ENCODE assay signal across 13 mouse cellular contexts in genomic region chr17:80933401-80934029, GRCm38 (mm10). TPM values are rescaled to one million over a fixed set of nuclear protein-coding genes. Genes with fewer than 3 reads are reported as not detected.
DNase-seq lines count a peak whose midpoint lies in the region; ATAC-seq and TF ChIP-seq lines count a peak whose summit lies in the region.
"Had no signal": no experiment of that assay in that cellular context is flagged by ENCODE, and none has a peak within 500 bp of the region (broad histone marks: within the 10 kb centered on the region; RNA-seq: fewer than 3 reads in every experiment).

No protein-coding gene starts in this region.

- no peaks in the 10 kb centered on the region for H3K4me1 ChIP-seq in midbrain, embryonic 15.5 days
- H3K4me1 ChIP-seq: midbrain, embryonic 10.5 days had no signal

- peak overlapping the region; percentile 84 for H3K27ac ChIP-seq in gastrocnemius, adult 2 months
- no peak overlapping the region for H3K27ac ChIP-seq in midbrain, embryonic 15.5 days
- H3K27ac ChIP-seq: midbrain, embryonic 10.5 days had no signal

- H3K4me3 ChIP-seq in gastrocnemius, adult 2 months = peak overlapping the region; percentile 60
- no peak overlapping the region for H3K4me3 ChIP-seq in midbrain, embryonic 15.5 days
- H3K4me3 ChIP-seq: midbrain, embryonic 10.5 days had no signal

- no peaks in the 10 kb centered on the region for H3K36me3 ChIP-seq in midbrain, embryonic 15.5 days (replicated peaks)
- H3K36me3 ChIP-seq: midbrain, embryonic 10.5 days had no signal

- WGBS in midbrain, embryonic 15.5 days = 81% methylated on average over 11 of the region's 11 CpGs

- no peak overlapping the region for H3K9ac ChIP-seq in midbrain, embryonic 15.5 days

- H3K27me3 ChIP-seq in midbrain, embryonic 15.5 days (replicated peaks) = no peaks in the 10 kb centered on the region

- no peak for TF ChIP-seq CTCF in gastrocnemius, adult 2 months (IDR thresholded peaks at IDR 0.05)

- no peaks in the 10 kb centered on the region for H3K9me3 ChIP-seq in midbrain, embryonic 15.5 days
- H3K9me3 ChIP-seq: midbrain, embryonic 10.5 days had no signal

- intact Hi-C loops in gastrocnemius, adult 2 months (cut with DNase I) = no loop called here

- ATAC-seq in midbrain, embryonic 15.5 days (replicated peaks) = no peak
- ATAC-seq: forebrain, embryonic 14.5 days had no signal

- H3K4me2 ChIP-seq in midbrain, embryonic 15.5 days = no peak overlapping the region

- peak; percentile 24 for DNase-seq in gastrocnemius, adult 2 months
- DNase-seq in gastrocnemius, postnatal 25 days = no peak
- peak; percentile 35 for DNase-seq in CD4-positive, CD25-positive, alpha-beta regulatory T cell, adult 2 months (ENCODE audit: low read depth, low spot score)
- peak; percentile 65 to 71 for DNase-seq in heart, adult 18-20 months
- DNase-seq in induced T-regulatory cell, adult 2 months (ENCODE audit: low read depth) = peak; percentile 51
- DNase-seq in embryo, embryonic 10.5 days (ENCODE audit: low spot score) = no peak
- DNase-seq in right cerebral cortex, postnatal 14 days = no peak
- DNase-seq: cerebellum, postnatal 10 days; thymus, adult 18-20 months had no signal

RNA-seq across cellular contexts. Expression of gene Tmem178, which starts 10.9 kb away (rescaled TPM):
- total RNA-seq in gastrocnemius, adult 2 months (2021) = under 1 TPM; 0.25 to 0.28 TPM
- under 1 TPM; 0.20 to 0.27 TPM for total RNA-seq in gastrocnemius, postnatal 25 days (2021)
- total RNA-seq in heart, adult 18-20 months (2021) = under 1 TPM; 0.28 to 0.50 TPM
- polyA plus RNA-seq in midbrain, embryonic 15.5 days (2015; fragmentation: Nextera tagmentation; extraction: Ambion mirVana) = 23.5 and 24.7 TPM in 2 replicates
- polyA plus RNA-seq: C2C12 had no signal

Comparison
In these comparisons a context has a peak if more than half of its experiments do, and no peak if none do; other contexts are left out.
1. DNase-seq: peak in gastrocnemius, adult 2 months (single experiment), CD4-positive, CD25-positive, alpha-beta regulatory T cell, adult 2 months (single experiment), heart, adult 18-20 months (2 of 2) and induced T-regulatory cell, adult 2 months (single experiment); none in gastrocnemius, postnatal 25 days (single experiment), embryo, embryonic 10.5 days (single experiment) and right cerebral cortex, postnatal 14 days (single experiment).